Mouse (Mus musculus): Measurements from ENCODE around the gene Ptpa.

Ptpa gene

DNA sequence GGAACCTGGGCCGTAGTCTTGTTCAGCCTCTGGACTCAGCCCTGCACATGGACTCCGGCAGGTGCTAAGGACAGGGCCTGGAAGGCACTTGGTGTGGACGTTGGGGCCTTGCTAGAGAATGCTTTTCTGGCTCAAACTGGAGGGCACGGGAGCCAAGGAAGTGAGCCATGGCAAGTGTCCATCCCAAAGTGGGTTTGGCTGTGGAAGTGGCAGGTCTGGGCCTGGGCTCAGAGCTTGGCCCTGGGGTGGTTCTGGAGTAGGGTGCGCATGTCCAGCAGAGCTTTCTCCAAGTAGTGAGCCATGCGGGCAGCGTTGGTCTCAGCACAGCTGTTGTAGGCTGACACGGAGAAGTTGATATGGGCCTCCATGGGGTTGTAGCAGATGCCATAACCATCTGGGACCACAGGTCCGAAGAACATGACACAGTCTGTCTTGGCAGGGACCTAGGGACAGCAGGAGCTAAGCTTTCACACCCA, 13.4 kb upstream of the Ptpa start:
- CTCF ChIA-PET: interaction anchor here (0.6 kb wide), 1 partner anchor 1383 kb away, joined by 6 read pairs; no protein-coding TSS in a partner anchor

GRCm38 (mm10) chr2:30402843-30403242, 13.0 kb upstream of the Ptpa start:
- CTCF ChIA-PET: interaction anchor here (0.6 kb wide), 1 partner anchor 1382 kb away, joined by 6 read pairs; no protein-coding TSS in a partner anchor

GRCm38 (mm10) chr2:30403870-30404269, 12.0 kb upstream of the Ptpa start:
- CTCF ChIA-PET: no interaction called here

DNA sequence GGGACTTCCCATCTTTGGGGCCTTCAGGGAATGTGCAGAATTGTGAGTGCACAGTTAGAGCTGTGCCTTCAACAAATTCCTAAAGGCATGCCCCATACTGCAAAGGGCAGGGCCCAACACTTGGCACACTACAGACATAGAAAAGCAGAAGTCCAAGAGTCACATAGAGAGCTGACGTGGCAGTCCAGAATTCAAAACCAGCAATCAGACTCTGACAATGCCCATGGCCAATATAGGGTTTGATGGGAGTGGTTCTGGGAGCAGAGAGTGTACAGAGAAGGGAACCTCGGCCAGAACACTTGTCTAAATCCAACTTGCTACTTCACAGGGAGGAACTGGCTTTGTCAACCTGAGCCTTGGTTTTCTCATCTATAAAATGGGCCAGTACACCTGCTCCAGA, 8.6 kb upstream of the Ptpa start:
- CTCF ChIA-PET: no interaction called here

GRCm38 (mm10) chr2:30407778-30408177, 8.1 kb upstream of the Ptpa start:
- CTCF ChIA-PET: no interaction called here

- CTCF ChIA-PET: no interaction called here
These were observed 7.3 kb upstream of the Ptpa start for GRCm38 (mm10) chr2:30408452-30409100.

DNA sequence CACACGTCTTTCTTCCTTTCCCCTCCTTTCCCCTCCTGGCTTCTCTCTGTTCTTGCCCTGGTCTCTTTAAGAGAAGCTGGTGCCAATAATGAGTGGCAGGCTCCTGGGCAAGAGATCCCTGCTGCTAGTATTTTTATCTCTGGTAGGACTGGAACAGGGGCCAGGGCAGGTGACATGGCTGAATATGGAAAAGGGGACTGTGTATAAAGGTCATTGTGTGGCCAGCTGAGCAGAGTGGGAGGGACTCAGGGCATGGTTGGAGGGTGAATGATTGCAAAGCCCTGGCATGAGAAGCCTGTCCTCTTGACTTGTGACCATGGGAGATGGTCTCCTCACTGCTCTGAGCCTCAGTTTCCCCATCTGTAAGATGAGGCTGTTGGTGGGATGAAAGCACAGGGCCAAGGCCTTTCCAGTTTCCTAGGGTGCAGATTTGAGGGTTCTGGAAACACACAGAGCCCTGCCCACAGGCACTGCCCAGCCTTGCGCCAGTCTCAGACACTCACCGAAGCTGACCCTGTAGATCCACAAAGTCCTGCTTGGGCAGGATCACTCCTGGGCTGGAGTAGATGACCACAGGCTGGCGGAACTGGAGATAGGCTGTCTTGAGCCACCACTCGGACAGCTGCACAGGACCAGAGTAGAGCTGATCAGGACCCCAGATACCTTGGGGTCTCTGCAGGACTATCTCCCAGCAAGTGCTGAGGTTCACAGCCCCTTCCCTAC, 6.2 kb upstream of the Ptpa start:
- CTCF ChIA-PET: no interaction called here

GRCm38 (mm10) chr2:30413038-30413973, 2.5 kb upstream of the Ptpa start:
- CTCF ChIA-PET: no interaction called here

GRCm38 (mm10) chr2:30414101-30414500, 1.7 kb upstream of the Ptpa start:
- CTCF ChIA-PET: interaction anchor here (0.8 kb wide), 1 partner anchor 16 kb away, joined by 3 read pairs; no protein-coding TSS in a partner anchor

- CTCF ChIA-PET: interaction anchor here (0.8 kb wide), 1 partner anchor 15 kb away, joined by 3 read pairs; no protein-coding TSS in a partner anchor
These were observed 1.2 kb upstream of the Ptpa start for GRCm38 (mm10) chr2:30414681-30415080.

DNA sequence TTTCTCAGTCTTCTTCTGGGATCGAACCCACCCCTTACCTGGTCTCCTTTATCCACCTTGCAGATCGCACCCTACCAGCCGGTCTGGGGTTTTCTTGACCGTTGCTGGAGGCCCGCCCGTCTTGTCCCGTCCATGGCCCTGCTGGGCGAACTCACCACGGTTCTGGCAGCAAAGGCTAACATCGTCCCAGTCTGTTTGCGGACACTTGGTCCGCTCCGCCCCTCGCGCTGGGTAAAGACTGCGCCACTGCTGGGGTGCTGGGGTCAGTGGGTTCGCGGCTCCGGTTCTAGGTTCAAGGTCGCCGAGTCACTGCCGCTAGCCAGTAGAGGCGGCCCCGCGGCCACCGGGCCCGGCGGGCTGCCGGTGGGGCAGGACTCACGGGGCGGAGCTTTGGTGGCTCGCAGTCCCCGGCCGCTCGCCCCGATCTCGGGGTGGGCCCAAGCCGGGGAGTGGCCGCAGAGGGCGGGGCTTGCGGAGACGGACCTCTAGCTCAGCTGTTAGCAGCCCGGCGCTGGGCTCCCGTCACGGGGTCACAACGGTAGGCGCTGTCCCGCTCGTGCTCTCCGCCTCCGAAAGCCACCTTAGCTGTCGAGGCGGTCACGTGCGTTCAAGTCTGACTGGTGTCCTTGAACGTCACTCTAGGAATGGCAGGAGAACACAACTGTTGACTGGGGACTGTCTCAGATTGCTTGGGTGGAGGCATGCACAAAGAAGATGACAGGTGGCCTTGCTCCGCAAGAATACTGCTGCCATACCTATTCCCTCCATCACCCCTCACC, 493 bp upstream of the Ptpa start, which contains the start of gene Crat:
TSS of gene Crat (minus strand) at position 657 of the 779 bp plus-strand sequence.
- CTCF ChIA-PET: no interaction called here

DNA sequence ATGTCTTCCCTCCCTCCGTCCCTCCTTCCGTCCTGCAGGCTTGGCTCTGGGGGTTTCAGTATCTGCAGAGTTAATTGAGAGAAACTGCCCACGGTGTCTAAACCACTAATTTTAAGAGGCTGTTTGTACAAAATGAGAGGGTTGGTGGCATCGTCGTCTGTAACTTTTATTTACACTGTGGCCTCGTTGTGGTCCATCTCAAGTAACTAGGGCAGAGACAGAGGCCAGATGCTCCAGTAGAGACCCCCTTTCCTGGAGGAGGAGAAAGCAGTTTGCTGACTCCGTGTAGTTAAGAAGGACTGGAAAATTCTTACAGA, 768 bp downstream of the Ptpa start:
- CTCF ChIA-PET: no interaction called here

- CTCF ChIA-PET: interaction anchor here (0.7 kb wide), 2 partner anchors 30 to 216 kb away, joined by 11 read pairs; no protein-coding TSS in a partner anchor
These were observed 1.3 kb downstream of the Ptpa start for GRCm38 (mm10) chr2:30417154-30417553.

DNA sequence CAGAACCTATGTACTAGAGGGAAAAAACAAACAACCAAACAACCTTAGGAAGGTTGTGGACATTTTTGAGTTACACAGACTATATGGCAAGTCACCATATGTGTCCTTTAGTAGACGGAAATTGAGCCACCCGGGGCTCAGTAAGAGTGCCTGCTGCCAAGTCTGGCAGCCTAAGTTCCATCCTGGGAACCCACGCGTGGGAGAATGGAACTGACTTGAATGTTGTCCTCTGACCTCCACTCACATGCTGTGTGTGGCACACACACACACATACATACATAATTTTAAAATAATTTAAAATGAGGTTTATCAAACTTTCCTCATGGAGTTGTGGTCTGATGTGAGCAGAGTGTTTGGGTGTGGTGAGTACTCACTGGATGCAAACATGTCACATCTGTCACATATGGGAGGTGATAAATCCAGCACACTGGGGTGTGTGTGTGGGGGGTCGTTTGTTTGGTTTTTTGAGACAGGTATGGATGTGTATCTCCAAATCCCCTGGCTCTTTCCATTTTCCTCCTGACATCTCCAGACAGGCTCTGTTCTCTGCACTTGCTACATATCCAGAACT, 1.8 kb downstream of the Ptpa start:
- CTCF ChIA-PET: interaction anchor here (0.7 kb wide), 3 partner anchors 30 to 329 kb away, joined by 3 to 11 read pairs (median 11); no protein-coding TSS in a partner anchor

GRCm38 (mm10) chr2:30418259-30418658, 2.4 kb downstream of the Ptpa start:
- CTCF ChIA-PET: interaction anchor here (0.6 to 0.7 kb wide), 2 partner anchors 328 to 391 kb away, joined by 3 to 4 read pairs; no protein-coding TSS in a partner anchor

GRCm38 (mm10) chr2:30419112-30419511, 3.3 kb downstream of the Ptpa start:
- CTCF ChIA-PET: no interaction called here

DNA sequence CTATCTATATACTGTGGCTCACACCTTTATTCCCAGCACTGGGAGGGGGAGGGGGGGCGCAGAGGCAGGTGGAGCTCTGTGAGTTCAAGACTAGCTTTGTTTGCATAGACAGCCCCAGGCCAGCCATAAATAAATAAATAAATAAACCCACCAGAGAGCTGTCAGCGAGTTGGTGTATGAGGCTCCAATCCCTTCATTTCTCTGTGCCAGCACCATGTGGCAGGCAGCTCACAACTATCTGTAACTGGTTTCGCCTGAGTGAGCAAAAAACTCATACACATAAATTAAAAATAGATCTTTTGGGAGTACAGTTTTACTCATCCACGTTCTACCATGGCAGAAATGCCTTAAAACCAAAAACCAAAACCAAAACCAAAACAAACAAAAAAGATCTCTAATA, 5.6 kb downstream of the Ptpa start:
- CTCF ChIA-PET: interaction anchor here (0.7 kb wide), 1 partner anchor 497 kb away, joined by 7 read pairs; no protein-coding TSS in a partner anchor

- CTCF ChIA-PET: no interaction called here
These were observed 13.3 kb downstream of the Ptpa start for GRCm38 (mm10) chr2:30429156-30429555.

GRCm38 (mm10) chr2:30435326-30436155, 19.7 kb downstream of the Ptpa start:
- CTCF ChIA-PET: interaction anchor here (0.6 to 1.4 kb wide), 5 partner anchors 14 to 361 kb away, joined by 3 to 7 read pairs (median 3); no protein-coding TSS in a partner anchor

Data from spleen, embryonic (tissue).